Mouse (Mus musculus) central nervous system, embryonic 11.5 days (tissue): ENCODE data around the gene Crebbp. TPM values are rescaled to one million over a fixed set of nuclear protein-coding genes. Genes with fewer than 3 reads are reported as not detected.

Experiments
- polyA plus RNA-seq: library from polyadenylated mRNA; depleted of rRNA; stranded (reverse); fragments of >200 nt; gene quantifications from 2 replicates; pipeline ENCODE4 v1.2.3, GENCODE M21; 2012; rRNA removed

The Crebbp gene
- 17.9 and 33.2 TPM in 2 replicates for polyA plus RNA-seq

GRCm38 (mm10) chr16:4213799-4214551, at the start of gene Crebbp:
TSS of gene Crebbp (minus strand) at chr16:4213997.

GRCm38 (mm10) chr16:4077384-4078061, 136.3 kb downstream of the Crebbp start, which contains the start of gene Trap1:
TSS of gene Trap1 (minus strand) at chr16:4077827.

GRCm38 (mm10) chr16:4036807-4037206, 177.0 kb downstream of the Crebbp start, which contains the start of gene Dnase1:
TSS of gene Dnase1 (plus strand) at chr16:4036942.

Other genes with a start within 250 kb of the Crebbp start
- gene Nlrc3, start 237.4 kb downstream of the Crebbp start, polyA plus RNA-seq = 0.91 and 1.9 TPM in 2 replicates
- 44.6 and 45.1 TPM in 2 replicates for gene Slx4, start 210.2 kb downstream of the Crebbp start, polyA plus RNA-seq
- gene Dnase1, start 177.1 kb downstream of the Crebbp start, polyA plus RNA-seq = 0.14 TPM in 1 of 2 replicates, not detected in the other
- gene Trap1, start 136.2 kb downstream of the Crebbp start, polyA plus RNA-seq = 87.7 and 102 TPM in 2 replicates
- 2.2 and 2.3 TPM in 2 replicates for gene Adcy9, start 206.5 kb upstream of the Crebbp start, polyA plus RNA-seq